Mouse (Mus musculus): ENCODE data around the gene Cdkl4.

Cdkl4 gene

DNA sequence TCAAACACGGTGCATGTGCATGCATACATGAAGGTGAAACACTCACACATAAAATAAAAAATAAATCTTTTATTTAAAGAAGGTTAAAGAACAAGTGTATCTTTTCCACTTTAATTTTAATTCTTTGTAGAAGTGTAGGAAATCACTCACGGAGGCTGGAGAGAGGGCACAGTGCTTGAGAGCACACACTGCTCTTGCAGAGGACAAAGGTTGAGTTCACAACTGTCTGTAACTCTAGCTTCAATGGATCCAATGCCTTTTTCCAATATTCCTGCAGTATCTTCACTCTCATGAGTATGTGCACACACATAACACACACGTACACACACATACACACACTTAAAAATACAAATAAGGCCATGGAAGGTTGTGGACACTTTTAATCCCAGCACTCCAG is 67.2 kb downstream of the Cdkl4 start:
- DNase-seq: no peak

DNA sequence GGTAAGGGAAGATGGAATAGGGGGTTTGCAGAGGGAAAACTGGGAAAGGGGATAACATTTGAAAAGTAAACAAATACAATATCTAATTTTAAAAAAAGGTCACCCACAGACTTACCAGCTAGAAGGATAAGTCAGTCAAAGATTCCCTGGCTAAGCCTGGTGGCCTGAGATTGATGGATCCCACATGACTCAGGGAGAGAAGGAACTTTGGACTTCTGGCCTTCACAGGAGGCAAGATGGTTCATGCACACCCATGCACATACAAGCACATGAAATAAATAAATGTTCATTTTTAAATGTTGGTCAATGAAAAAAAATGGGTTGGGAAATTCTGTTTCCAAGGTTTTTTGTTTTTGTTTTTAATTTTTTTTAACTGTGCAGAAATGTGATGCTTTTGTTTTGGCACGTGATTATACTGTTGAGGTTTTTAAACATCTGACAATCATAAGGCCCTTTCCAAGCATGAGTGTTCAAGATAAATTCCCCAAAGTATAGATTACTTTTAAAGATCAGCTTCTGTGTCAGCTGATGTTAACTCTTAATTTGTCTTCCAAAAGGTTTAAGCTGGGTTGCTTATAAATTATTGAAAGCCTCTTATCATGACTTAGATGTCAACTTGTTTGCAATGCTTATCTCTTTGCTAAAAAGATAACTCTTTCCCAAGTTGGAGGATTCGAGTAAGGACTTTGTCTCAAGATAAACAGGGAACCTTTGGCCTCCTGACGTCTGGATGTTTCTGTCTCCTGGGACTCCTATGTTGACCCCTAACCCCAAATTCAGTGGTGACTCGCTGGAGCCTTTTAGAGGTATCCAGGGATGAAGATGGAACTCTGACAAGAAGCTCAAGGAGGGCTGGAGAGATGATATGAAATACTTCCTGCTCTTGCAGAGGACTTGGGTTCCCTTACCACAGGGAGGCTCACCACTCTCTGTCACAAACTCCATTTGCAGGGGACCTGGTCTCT is 67.8 kb downstream of the Cdkl4 start:
- no peak for DNase-seq

DNA sequence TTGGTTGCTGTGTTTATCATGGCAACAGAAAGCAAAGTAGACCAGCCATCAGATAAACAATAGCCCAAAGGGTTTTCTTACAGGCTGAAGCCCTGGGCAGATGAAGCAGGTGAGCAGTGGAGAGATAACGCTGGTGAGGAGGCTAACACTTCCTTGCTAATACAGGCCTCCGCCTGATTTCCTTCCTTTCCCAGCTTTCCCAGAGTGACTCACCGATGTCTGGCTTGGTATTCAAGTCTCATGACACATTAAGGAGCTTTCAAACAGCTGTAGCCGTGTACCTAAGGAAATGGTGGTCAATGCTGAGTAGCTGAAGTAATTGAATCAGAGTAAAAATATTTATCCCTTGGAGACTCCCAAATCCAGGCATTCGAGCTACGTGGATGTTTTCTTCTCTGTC is 71.8 kb downstream of the Cdkl4 start:
- DNase-seq: no peak

DNA sequence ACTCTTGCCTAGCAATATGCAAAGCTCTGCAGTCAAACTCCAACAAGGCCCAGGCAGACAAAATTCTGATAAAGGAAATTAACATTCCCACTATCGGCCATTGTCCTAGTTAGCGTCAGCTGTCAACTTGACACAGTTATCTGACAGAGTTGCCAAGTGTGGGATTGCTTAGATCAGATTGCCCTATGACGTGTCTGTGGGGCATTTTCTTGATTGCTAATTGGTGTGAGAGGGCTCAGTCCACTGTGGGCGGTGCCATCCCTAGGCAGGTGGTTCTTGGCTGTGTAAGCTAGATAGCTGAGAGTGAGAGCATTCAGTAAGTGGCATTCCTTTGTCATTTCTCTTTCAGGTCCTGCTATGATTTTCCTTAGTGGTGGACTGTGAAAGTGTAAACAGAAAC is 72.3 kb downstream of the Cdkl4 start:
- no peak for DNase-seq

DNA sequence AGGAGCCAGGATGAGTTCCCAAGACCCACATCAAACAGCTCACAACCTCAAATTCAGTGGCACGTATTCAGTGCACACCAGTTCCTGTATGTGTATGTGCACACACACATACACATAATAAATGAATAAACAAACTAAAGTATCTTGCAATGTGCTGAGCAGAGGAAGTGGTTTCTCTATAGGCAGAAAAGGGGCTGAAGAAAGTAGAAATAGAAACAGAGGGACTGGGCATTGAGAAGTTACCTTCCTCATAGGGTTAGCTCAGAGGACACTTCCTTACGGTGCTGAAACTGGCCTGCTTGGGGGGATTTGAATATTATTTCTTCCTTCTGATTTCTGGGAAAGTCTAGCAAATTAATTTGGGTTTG is 75.8 kb downstream of the Cdkl4 start:
- DNase-seq: no peak

DNA sequence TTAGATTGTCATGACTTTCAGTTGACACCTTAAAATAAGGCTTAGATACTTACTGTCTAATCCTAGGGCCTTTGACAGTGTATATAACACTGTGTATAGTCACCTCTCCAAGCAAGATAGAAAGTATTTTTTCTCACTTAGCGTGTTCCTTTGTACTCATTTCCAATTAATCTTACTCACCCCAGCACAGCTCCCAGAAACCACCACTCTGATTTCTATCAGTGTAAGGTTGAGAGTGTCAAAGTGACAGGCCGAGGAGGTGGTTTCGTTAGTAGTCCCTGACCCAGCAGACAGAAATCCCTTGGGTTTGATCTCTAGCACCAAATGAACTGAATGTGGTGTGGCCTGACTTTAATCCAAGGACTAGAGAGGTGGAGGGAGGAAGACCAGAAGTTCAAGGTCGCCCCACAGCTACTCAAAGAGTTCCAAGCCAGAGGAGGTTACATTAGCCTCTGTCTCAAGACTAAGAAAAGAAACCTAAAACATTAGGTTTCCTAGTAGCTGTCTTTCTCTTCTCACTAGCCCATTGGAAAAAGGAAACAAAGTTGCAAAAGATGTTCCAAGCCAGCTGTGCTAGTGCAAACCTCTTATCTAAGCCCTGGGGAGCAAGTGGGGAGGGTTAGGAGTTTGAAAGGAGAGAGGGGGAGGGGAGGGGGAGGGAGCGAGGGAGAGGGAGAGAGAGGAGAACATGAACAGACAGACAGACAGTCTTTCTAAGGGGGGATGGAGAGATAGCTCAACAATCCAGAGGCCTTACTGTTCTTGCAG is 76.4 kb downstream of the Cdkl4 start:
- peak; percentile 9 for DNase-seq

DNA sequence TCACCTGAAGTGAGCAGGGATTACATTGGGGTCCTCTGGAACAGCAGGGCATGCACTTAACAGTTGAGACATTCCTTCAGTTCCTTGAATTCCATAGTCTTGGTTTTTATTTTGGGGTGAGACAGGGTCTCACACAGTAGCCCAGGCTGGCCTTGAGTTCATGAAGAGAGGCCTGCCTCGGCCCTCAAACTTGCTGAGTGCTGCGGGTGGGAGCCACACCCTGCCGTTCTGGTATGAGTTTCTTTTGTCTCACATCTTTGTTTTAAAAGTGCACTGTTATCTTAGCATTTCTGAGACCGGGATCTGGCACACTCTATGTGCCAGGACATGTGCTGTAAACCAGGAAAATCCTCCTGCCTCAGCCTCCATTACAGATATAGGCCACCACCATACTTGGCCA is 77.6 kb downstream of the Cdkl4 start:
- no peak for DNase-seq

DNA sequence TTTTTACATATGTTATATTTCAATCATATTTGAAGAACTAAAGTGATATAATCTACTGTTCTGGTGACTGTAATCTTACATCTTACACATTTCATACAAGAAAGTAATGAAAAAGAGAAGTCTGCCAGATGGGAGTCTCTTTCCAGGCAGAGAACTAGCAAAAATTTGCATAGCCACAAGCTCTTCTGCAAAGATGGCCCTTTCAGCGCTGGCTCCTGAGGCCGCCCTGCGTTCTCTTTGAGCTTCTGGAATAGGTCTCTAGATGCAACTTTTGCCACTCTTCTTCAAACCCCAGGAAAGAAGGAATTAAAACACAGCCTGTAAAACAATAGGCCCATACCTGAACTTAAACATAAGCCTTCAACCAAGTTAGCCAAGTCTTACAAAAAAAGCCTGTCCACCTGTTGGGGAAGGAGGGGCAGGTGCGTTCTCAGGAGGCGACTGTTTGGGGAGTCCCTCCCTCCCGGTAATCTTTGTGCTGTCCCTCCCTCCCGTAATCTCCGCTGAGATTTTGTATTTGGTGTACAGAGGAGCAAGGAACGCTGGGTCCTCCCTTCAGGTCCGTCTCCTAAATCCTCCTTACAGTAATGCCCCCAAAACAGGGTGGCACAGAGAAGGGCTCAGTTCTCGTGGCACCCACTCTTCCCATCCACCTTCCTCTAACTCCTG is 78.9 kb downstream of the Cdkl4 start:
- DNase-seq: no peak

DNA sequence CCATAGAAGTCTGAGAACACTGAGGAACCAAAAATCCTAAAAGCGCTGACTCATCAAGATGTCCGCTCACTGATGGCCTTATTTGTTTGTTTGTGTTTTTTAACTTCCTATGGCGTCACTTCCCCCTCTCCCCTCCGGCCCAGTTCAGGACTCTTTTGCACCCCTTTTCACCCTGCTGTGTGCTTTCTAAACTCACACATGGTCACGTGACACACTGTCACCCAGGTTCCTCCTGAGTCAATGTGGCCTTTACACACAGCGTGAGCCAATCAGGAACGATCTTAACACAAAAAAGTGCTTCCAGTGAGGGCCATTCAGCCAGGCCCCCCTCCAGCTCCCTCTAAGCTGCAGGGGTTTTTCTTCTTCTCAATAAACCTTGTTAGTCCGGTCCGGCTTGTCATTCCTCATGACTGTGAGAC is 80.4 kb downstream of the Cdkl4 start:
- DNase-seq: no peak

DNA sequence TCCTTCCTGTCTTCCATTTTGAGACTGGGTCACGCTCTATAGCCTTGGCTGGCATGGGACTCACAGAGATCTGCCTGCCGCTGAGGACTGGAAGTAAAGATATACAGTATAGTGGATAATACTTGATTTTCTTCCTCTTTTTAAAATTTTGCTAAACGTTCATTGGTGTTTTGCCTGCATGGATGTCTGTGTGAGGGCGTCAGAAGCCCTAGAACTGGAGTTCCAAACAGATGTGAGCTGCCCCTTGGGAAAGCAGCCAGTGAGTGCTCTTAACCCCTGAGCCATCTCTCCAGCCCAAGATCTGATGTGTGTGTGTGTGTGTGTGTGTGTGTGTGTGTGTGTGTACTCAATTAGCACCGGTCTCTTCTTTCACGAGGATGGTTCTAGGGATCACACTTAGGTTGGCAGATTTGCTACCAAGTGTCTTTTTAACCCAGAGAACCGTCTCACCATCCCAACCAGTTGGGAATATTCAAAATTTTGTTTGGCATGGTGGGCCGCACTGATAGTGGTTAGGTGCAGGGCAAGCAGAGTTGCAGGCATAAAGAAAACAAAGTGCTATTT is 80.9 kb downstream of the Cdkl4 start:
- DNase-seq: no peak

DNA sequence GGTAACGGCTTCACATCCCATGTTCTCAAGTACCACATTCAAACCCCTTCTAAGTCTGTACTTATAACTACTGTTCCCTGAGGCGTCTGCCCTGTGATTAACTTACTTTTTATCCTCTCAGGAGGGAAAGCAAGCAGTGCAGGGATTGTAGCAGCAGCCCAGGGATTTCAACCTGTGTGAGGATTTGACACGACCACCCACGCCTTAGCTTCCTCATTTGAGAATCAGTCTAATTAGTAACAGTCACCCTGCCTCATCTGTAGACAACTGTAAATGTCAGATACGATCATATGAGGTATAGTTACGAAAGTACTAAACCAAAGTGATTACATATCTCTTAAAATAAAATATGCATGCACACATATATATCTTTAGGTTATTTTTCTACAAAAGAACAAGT is 81.4 kb downstream of the Cdkl4 start:
- DNase-seq: no peak

DNA sequence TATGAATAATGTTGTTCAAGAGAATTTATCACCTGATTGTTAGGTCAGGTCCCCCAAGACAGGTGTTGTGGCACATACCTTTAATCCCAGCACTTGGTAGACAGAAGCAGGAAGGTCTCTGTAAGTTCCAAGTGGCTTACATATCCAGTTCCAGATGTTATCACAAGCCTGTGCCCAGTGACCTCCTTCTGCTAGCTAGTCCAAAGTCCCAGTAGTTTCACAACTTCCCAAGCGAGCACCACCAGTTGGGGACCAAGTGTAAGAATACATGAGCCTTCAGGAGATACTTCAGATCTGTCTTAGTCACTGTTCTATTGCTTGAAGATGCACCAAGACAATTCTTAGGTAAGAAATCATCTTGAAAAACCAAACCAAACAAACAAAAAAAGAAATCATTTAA is 83.7 kb downstream of the Cdkl4 start:
- DNase-seq: no peak

DNA sequence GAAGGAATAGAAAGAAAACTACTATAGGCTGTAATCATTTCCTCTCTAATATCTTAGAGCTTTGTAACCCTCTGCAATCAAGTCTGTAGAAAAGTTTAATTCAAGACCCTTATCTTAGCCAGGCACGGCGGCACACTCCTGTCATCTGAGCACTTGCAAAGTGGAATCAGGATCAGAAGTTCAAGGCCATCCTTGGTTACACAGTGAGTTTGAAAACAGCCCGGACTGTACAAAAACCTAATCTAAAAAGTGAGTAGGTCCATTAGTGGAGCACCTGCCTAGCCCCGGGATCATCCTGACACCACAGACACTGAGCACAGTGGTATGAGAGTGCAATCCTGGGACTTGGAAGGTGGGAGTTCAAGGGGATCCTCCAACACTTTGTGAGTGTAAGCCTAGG is 84.8 kb downstream of the Cdkl4 start:
- no peak for DNase-seq

DNA sequence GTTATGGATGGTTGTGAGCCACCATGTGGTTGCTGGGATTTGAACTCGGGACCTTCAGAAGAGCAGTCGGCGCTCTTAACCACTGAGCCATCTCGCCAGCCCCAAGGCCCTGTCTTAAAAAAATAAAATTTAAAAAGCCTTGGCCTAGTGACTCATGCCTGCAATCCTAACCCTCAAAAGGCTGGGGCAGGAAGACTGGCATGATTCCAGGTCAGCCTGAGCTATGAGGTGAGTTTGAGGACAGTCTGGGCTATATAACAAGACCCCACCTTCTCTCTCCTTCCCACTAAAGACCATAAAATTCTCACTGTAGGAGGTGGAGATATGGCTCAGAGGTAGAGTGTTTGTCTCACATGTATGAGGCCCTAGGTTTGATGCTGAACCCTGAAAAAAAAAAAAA is 85.3 kb downstream of the Cdkl4 start:
- DNase-seq: no peak

DNA sequence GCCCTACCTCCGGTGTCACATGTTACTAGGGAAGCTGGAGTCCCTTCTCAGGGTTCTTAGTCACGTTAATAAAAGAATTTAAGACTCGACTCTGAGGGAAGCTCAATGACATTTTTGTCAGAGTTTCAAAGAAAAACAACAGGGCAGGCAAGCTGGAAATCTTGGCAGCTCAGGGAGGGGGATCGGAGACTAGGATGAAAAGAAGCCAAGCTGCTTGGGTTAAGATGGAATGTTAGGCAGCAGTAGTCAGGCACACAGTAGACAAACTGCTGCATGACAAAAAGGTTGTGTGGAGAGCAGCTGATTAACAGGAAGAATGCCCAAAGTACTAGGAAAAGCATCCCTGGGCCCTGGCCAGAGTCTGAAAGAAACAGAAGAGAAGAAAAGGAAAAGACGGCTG is 87.4 kb downstream of the Cdkl4 start:
- no peak for DNase-seq

DNA sequence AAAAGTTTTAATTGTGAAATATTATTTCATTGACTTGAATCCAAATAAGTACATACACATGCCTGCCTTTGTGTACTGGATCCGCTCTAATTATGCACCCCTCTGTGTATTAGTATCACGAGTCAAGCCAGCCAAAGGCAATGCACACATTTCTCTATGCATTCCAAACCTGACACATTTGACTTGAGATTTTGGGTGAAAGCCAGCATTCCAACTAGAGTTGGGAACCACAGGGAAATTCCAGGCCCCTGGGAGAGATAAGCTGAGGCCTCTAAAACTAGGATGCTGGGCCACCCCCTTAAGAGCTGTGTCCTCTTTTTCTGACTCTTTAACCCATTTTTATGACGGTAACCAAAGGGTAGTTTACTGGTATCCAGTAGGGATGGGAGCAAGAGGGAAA is 88.7 kb downstream of the Cdkl4 start:
- no peak for DNase-seq

DNA sequence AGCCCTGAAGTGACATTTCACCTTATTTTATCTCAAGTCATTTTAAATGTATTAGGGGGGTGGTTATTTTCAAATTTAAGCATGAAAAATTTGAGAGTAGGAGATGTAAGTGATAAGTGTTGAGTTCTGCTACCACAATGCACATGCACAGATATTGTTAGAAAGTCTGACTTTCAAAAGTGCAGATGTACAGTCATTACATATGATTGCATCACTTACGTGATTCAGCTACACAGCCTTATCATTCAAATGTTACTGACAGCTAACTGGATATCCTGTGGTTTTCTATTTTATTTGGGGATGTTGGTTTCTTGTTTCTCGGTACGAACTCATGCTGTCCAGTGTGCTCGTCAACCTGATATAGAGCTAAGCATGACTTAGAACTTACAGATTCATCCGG is 92.5 kb downstream of the Cdkl4 start:
- DNase-seq: no peak

DNA sequence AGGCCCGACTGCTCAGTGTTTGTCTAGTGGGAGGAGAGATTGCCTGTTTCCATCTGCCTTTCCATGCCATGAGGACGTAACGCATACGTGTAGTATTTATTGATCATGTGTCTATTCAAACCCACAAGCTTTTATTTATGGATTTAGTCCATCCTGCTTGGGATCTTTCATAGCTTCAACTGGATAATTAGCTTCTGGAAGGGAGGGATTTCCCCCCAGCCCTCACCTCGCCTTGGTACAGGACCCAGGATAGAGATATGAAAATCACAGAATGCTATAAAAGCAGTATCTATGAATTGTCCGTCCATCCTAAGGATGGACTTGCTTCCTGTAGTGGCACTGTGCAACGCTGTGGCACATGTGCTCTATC is 96.8 kb downstream of the Cdkl4 start:
- no peak for DNase-seq

DNA sequence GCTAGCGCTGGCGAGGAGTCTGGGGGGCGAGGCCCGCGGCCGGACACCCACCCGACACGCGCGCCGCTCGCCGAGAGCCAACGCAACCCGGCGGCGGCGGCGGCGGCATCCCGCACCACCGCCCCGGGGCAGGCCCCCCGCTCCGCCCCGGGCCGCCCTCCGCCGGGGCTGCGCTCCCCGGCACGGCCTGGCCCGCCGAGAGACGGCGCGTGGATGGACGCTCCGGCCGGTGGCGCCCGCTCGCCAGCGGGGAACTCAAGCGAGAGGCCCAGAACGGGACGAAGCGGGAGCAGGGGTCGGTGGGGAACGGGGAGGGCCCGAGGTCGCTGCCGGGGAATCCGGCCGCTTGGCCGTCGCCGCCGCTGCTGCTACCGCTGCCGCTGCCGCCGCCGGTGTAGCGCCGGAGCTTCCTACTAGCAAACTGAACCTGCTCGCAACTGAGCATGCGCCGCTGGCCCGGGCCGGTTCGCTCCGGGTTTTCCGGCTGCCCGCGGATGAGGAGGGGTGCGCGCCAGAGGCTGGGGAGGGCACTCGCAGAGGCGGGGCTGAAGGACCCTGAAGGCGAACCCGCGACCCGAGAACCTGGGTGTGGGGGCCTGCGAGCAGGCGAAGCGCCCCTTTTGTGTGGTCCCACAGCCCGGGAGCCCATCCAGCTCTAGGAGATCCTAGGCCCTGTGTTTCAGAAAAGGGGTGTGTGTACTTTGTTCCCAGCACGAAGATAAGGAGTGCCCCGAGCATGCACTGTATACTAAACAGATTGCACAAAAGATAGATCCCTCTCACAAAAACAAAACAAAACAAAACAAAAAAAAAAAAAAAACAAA is 97.4 kb downstream of the Cdkl4 start, which contains the start of gene Sos1:
TSS of gene Sos1 (minus strand) at position 423 of the 824 bp plus-strand sequence.
- peak; percentile 98 for DNase-seq

DNA sequence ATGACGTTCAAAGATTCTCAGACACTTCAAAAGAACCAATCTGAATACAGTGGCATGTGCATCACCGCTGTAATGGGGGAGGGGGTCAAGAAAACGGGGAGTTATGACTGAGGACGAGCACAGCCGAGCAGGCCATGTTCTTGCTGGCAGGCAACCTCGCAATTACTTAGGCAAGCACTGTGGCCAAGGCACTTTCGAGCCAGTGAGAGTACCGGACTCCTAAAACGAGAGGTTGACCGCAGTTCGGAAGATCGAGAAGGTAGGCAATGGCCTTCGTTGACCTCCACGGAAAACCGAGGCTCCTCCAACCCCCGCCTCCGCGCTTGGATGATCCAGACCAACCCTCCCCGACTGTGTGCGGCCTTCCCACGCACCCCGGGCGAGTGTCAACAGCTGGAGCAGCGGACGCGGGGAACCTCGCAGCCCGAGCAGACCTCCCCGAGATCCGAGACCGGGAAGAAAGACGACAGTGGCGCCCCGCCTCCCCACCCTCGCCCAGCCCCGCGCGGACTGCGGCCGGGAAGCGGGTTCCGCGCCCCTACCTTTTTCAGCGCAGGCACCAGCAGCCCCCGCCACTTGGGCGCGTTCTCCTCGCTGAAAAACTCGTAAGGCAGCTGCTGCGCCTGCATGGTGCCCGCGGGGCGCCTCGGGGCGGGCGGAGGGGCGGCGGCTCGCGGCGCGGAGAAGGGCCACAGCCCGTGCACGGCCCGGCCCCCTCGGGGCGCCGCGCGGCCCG is 98.2 kb downstream of the Cdkl4 start:
- peak; percentile 66 for DNase-seq

DNA sequence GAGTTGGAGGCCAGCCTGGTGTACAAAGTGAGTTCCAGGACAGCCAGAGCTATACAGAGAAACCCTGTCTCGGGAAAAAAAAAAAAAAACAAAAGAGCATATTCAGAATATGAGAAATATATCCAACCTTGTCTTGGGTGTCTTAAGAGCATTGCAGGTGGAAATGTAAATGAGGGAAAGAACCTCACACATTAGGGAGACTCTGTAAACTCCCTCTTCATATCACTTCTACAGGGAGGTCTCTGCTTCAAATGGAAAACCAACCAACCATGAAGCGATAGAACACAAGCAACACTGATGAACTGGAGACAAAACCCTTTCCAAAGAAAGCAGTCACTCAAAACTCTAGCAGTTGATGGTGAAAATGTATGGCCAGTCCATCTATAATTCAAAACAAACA is 99.9 kb downstream of the Cdkl4 start:
- no peak for DNase-seq

DNA sequence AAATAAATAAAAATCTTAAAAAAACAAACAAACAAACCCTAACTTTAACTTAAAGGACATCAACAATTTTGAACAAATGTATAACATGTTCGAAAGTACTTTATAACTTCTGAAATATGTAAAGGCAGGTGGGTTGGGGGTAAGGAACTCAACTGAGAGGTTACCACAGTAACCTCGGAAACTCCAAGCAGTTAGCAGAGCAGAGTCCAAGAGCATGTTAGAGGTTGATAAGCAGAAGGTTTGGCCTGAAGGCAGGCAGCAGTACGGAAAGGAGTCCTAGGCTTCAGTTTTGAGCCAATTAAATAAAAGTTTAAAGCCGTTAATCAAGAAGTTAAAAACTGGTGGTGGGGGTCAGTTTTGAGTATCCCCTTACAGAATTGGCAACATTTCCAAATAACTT is 101.1 kb downstream of the Cdkl4 start:
- DNase-seq: no peak

Data from thymus, postnatal 25 days (tissue).